Mouse (Mus musculus): Measurements from ENCODE around the gene Sult4a1. TPM values are rescaled to one million over a fixed set of nuclear protein-coding genes. Genes with fewer than 3 reads are reported as not detected.

Sult4a1 gene
- not detected for polyA plus RNA-seq (2017; shearing (Covaris generic))

DNA sequence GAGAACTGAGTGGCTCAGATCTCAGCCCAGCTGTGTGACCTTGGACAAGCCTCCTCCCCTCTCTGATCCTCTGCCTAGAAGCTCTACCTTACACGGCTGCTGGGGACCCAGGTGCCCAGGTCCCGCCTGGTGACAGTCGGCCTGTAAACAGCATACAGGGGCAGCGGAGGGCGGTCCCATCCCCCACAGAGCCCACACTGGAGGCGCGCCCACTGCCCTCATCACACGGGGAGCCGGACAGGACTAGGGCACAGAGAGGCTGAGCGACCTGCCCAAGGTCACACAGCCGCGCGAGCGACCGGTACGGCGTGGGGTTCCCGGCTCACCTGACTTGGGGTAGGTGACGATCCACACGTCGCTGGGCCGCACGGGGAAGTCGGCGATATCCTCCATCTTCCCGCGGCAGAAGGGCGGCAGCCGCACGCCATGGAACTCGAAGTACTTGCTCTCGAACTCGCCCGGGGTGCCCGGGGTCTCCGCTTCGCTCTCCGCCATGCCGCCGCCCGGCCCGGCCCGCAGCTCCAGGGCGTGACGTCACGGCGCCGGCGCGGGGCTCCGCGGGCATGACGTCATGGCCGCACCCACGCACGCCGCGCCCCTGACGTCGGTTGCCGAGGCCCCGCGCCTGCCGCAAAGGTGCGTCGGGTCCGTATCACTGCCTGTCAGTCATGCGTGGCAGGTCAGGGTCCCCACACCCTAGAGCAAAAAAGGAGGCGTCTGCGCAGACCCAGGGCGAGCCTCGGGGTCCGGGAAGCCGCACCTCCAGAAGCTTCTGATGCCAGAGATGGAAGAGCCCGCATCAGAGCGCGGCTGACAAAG lies at the start of gene Sult4a1:
Sult4a1 (minus strand) TSS at position 650 of the 819 bp plus-strand sequence.

DNA sequence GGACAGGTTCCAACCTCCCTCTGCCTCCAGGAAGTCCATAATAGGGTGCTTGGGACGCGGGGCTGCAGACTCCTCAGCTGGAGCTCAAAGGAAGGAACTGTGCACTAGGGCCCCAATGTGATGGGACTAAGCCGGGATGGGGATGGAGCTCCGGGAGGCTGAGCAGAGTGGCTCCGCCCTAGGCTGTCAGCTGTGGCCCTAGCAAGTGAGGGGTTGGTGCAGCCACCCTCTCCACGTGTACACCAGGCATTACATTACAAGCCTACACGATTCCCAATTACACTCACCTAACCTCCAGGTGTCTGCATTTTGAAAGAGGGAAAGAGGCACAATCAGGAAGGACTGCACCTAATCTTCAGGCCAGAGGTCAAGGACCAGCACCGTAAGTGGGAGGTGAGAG lies 17.5 kb upstream of the Sult4a1 start, which contains the start of gene Pnpla5:
Pnpla5 (minus strand) TSS at position 101 of the 400 bp plus-strand sequence.

DNA sequence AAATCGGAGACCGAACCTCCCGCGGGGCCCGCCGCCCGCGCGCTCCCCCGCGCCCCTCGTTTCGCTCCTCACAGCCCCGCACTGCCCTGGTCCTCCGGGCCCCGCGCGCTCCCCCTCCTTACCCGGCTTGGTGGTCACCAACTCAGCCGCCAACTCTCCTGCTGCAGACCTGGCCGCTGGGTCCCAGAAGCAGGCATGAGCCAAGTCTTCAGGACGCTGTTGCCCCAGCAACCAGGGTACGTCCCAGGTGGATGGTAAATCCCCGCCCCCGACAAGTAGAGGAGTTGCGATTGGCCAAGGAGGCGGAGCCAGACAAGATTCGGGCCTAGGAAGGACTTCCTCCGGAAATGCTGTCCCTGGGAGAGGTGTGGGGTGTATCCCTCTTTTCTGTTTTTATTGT lies 40.4 kb downstream of the Sult4a1 start, which contains the start of gene Efcab6:
Efcab6 (minus strand) TSS at position 240 of the 400 bp plus-strand sequence.

Other genes with a start within 250 kb of the Sult4a1 start
- not detected for gene Efcab6, start 40.4 kb downstream of the Sult4a1 start, polyA plus RNA-seq (2017; shearing (Covaris generic))
- gene Pnpla5, start 17.4 kb upstream of the Sult4a1 start, polyA plus RNA-seq (2017; shearing (Covaris generic)): not detected
- 2.4 TPM for gene Pnpla3, start 62.1 kb upstream of the Sult4a1 start, polyA plus RNA-seq (2017; shearing (Covaris generic))
- 99.7 TPM for gene Samm50, start 86.5 kb upstream of the Sult4a1 start, polyA plus RNA-seq (2017; shearing (Covaris generic))
- 1.6 TPM for gene Parvb, start 126.3 kb upstream of the Sult4a1 start, polyA plus RNA-seq (2017; shearing (Covaris generic))
- 62.4 TPM for gene Parvg, start 218.3 kb upstream of the Sult4a1 start, polyA plus RNA-seq (2017; shearing (Covaris generic))

Measured in effector memory CD4-positive, alpha-beta T cell, adult 7 months (primary cell).